15 mouse cellular contexts compared by ENCODE assay signal in the genomic region with DNA sequence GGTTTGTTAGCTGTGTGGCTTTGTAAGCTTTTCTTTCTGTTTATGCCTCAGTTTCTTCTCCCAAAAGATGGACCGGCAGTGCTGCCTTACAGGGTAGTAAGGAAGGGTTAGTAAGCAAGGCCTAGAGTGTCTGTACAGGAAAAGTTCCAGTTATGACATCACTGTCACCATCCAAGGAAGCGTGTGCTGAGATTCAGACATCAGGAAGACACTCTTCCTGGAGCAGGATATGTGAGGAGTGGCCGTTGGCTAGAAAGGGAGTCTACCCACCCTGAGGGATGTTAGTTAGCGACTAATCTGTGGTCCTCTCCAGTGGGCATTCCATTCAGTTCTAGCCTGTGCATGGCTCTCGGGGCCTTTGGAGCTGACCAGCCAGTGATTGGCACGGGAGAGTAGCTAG. TPM values are rescaled to one million over a fixed set of nuclear protein-coding genes. Genes with fewer than 3 reads are reported as not detected.
DNase-seq lines count a peak whose midpoint lies in the region; ATAC-seq and TF ChIP-seq lines count a peak whose summit lies in the region.
"Had no signal": no experiment of that assay in that cellular context is flagged by ENCODE, and none has a peak within 500 bp of the region (broad histone marks: within the 10 kb centered on the region; RNA-seq: fewer than 3 reads in every experiment).

No protein-coding gene starts in this region.

- peak; percentile 18 for DNase-seq in heart, postnatal 0 days (ENCODE audit: low spot score)
- DNase-seq in heart, adult 18-20 months = no peak
- DNase-seq in midbrain, embryonic 11.5 days (ENCODE audit: low spot score, missing footprints) = peak; percentile 70
- DNase-seq in kidney, postnatal 10 days = peak; percentile 14
- DNase-seq in stomach, postnatal 0 days (ENCODE audit: low spot score) = no peak
- no peak for DNase-seq in urinary bladder, postnatal 10 days (ENCODE audit: low spot score)
- DNase-seq: cerebellum, postnatal 25 days; layer of hippocampus, postnatal 36 days; right cerebral cortex, postnatal 25 days had no signal

- H3K9ac ChIP-seq in heart, postnatal 0 days (replicated peaks; ENCODE audit: low read depth, low read length) = no peak overlapping the region
- no peak overlapping the region for H3K9ac ChIP-seq in midbrain, embryonic 11.5 days (ENCODE audit: low read length)
- H3K9ac ChIP-seq in midbrain, embryonic 13.5 days (replicated peaks) = no peak overlapping the region
- no peak overlapping the region for H3K9ac ChIP-seq in stomach, postnatal 0 days (ENCODE audit: low read length)
- H3K9ac ChIP-seq: stomach, embryonic 15.5 days had no signal

- no peaks in the 10 kb centered on the region for H3K9me3 ChIP-seq in heart, postnatal 0 days (replicated peaks; ENCODE audit: control insufficient read depth, low read length)
- no peaks in the 10 kb centered on the region for H3K9me3 ChIP-seq in midbrain, embryonic 11.5 days (ENCODE audit: control insufficient read depth, low read length)
- H3K9me3 ChIP-seq in midbrain, embryonic 13.5 days = no peaks in the 10 kb centered on the region
- no peaks in the 10 kb centered on the region for H3K9me3 ChIP-seq in stomach, postnatal 0 days (ENCODE audit: control insufficient read depth, low read length)
- H3K9me3 ChIP-seq: stomach, embryonic 15.5 days had no signal

- H3K4me2 ChIP-seq in heart, postnatal 0 days (ENCODE audit: low read depth, low read length) = no peak overlapping the region
- no peak overlapping the region for H3K4me2 ChIP-seq in midbrain, embryonic 11.5 days
- H3K4me2 ChIP-seq in midbrain, embryonic 13.5 days (replicated peaks) = no peak overlapping the region
- no peak overlapping the region for H3K4me2 ChIP-seq in stomach, postnatal 0 days (replicated peaks; ENCODE audit: low read depth)
- H3K4me2 ChIP-seq: stomach, embryonic 15.5 days had no signal

- H3K36me3 ChIP-seq in heart, postnatal 0 days (replicated peaks; ENCODE audit: control insufficient read depth, insufficient read depth, low read length) = peaks cover 95% of the 10 kb centered on the region
- H3K36me3 ChIP-seq in midbrain, embryonic 11.5 days (ENCODE audit: control insufficient read depth, insufficient read depth, low read length) = peaks cover 11% of the 10 kb centered on the region
- peaks cover 55% of the 10 kb centered on the region for H3K36me3 ChIP-seq in midbrain, embryonic 13.5 days
- peaks cover 12% of the 10 kb centered on the region for H3K36me3 ChIP-seq in stomach, postnatal 0 days (ENCODE audit: control insufficient read depth, insufficient read depth, low read length)

- WGBS in heart, postnatal 0 days = 73% methylated on average over 6 of the region's 6 CpGs
- 90% methylated on average over 6 of the region's 6 CpGs for WGBS in midbrain, embryonic 11.5 days
- WGBS in midbrain, embryonic 13.5 days = 92% methylated on average over 6 of the region's 6 CpGs
- WGBS in stomach, postnatal 0 days = 85% methylated on average over 6 of the region's 6 CpGs

- TF ChIP-seq EP300 in heart, postnatal 0 days (IDR thresholded peaks at IDR 0.05; ENCODE audit: low read depth) = no peak
- TF ChIP-seq EP300 in stomach, postnatal 0 days (optimal IDR thresholded peaks at IDR 0.05) = no peak

- no peaks in the 10 kb centered on the region for H3K4me1 ChIP-seq in heart, postnatal 0 days (ENCODE audit: control insufficient read depth, insufficient read depth)
- no peaks in the 10 kb centered on the region for H3K4me1 ChIP-seq in midbrain, embryonic 11.5 days (ENCODE audit: control insufficient read depth, insufficient read depth, low read length)
- H3K4me1 ChIP-seq in midbrain, embryonic 13.5 days (replicated peaks) = no peaks in the 10 kb centered on the region
- no peaks in the 10 kb centered on the region for H3K4me1 ChIP-seq in stomach, postnatal 0 days (replicated peaks; ENCODE audit: control insufficient read depth, insufficient read depth)
- H3K4me1 ChIP-seq: stomach, embryonic 15.5 days had no signal

- H3K27me3 ChIP-seq in heart, postnatal 0 days (ENCODE audit: control insufficient read depth, insufficient read depth, low read length) = no peaks in the 10 kb centered on the region
- no peaks in the 10 kb centered on the region for H3K27me3 ChIP-seq in midbrain, embryonic 11.5 days (ENCODE audit: control insufficient read depth, insufficient read depth, low read length)
- no peaks in the 10 kb centered on the region for H3K27me3 ChIP-seq in midbrain, embryonic 13.5 days
- H3K27me3 ChIP-seq in stomach, postnatal 0 days (ENCODE audit: control insufficient read depth, insufficient read depth, low read length) = no peaks in the 10 kb centered on the region
- H3K27me3 ChIP-seq: stomach, embryonic 15.5 days had no signal

- no peak for TF ChIP-seq CTCF in heart, postnatal 0 days (IDR thresholded peaks at IDR 0.05; ENCODE audit: low read depth)
- no peak for TF ChIP-seq CTCF in stomach, postnatal 0 days (IDR thresholded peaks at IDR 0.05; ENCODE audit: low read depth)

- peak overlapping the region; percentile 78 for H3K27ac ChIP-seq in heart, postnatal 0 days (ENCODE audit: low read depth)
- no peak overlapping the region for H3K27ac ChIP-seq in midbrain, embryonic 11.5 days (ENCODE audit: low read depth, low read length)
- H3K27ac ChIP-seq in midbrain, embryonic 13.5 days = no peak overlapping the region
- 0 out of 2 replicates have a peak overlapping the region, but pooled peaks have one; percentile 13 for H3K27ac ChIP-seq in stomach, postnatal 0 days (replicated peaks)
- H3K27ac ChIP-seq: stomach, embryonic 15.5 days had no signal

- ATAC-seq in heart, postnatal 0 days (ENCODE audit: insufficient read depth, low read depth) = 0 out of 2 replicates have a peak, but pooled peaks have one; percentile 46
- ATAC-seq in midbrain, embryonic 11.5 days (ENCODE audit: low FRiP score) = no peak
- no peak for ATAC-seq in midbrain, embryonic 13.5 days
- no peak for ATAC-seq in stomach, postnatal 0 days (ENCODE audit: low FRiP score, low TSS enrichment)
- ATAC-seq in erythroblast, adult 5-6 weeks (replicated peaks; ENCODE audit: low FRiP score, poor library complexity, severe bottlenecking) = no peak

- H3K4me3 ChIP-seq in heart, postnatal 0 days (ENCODE audit: low read depth, low read length) = no peak overlapping the region
- no peak overlapping the region for H3K4me3 ChIP-seq in midbrain, embryonic 11.5 days (ENCODE audit: low read depth, low read length)
- H3K4me3 ChIP-seq in midbrain, embryonic 13.5 days (replicated peaks) = no peak overlapping the region
- no peak overlapping the region for H3K4me3 ChIP-seq in stomach, postnatal 0 days (ENCODE audit: low read depth, low read length)
- H3K4me3 ChIP-seq: stomach, embryonic 15.5 days had no signal

RNA-seq across cellular contexts. Expression of gene Iqgap3, which starts 20.4 kb away (rescaled TPM):
- 35.3 and 68.3 TPM in 2 replicates for total RNA-seq in heart, postnatal 0 days (2014; rRNA removed; ENCODE audit: low replicate concordance)
- 5.4 and 6.8 TPM in 2 replicates for polyA plus RNA-seq in heart, postnatal 0 days (2015; fragmentation: Nextera tagmentation; extraction: Ambion mirVana)
- total RNA-seq in heart, adult 18-20 months (2021) = under 1 TPM; 0.39 to 0.69 TPM
- polyA plus RNA-seq in midbrain, embryonic 11.5 days (2014; fragmentation: Nextera tagmentation; extraction: Ambion mirVana) = 15.0 and 16.5 TPM in 2 replicates
- polyA plus RNA-seq in midbrain, embryonic 13.5 days (2015; fragmentation: Nextera tagmentation; extraction: Ambion mirVana) = 6.2 and 6.6 TPM in 2 replicates
- 3.8 and 4.5 TPM in 2 replicates for polyA plus RNA-seq in stomach, postnatal 0 days (2015; fragmentation: Nextera tagmentation; extraction: Ambion mirVana)
- 6.5 and 6.7 TPM in 2 replicates for total RNA-seq in erythroblast, adult 5-6 weeks (2015; ENCODE audit: low replicate concordance)
- total RNA-seq in erythroblast, adult 5-6 weeks (2017; ENCODE audit: low replicate concordance) = 6.8 and 25.6 TPM in 2 replicates
- total RNA-seq: monocyte, adult 5-6 weeks; neutrophil, adult 5-6 weeks had no signal

RNA-seq across cellular contexts. Expression of gene Ttc24, which starts 24.1 kb away (rescaled TPM):
- total RNA-seq in heart, postnatal 0 days (2014; rRNA removed; ENCODE audit: low replicate concordance) = not detected in 2 replicates
- not detected in 2 replicates for polyA plus RNA-seq in heart, postnatal 0 days (2015; fragmentation: Nextera tagmentation; extraction: Ambion mirVana)
- total RNA-seq in heart, adult 18-20 months (2021) = not detected
- polyA plus RNA-seq in midbrain, embryonic 11.5 days (2014; fragmentation: Nextera tagmentation; extraction: Ambion mirVana) = not detected in 2 replicates
- polyA plus RNA-seq in midbrain, embryonic 13.5 days (2015; fragmentation: Nextera tagmentation; extraction: Ambion mirVana) = not detected in 2 replicates
- not detected in 2 replicates for polyA plus RNA-seq in stomach, postnatal 0 days (2015; fragmentation: Nextera tagmentation; extraction: Ambion mirVana)
- not detected in 2 replicates for total RNA-seq in erythroblast, adult 5-6 weeks (2015; ENCODE audit: low replicate concordance)
- not detected in 2 replicates for total RNA-seq in erythroblast, adult 5-6 weeks (2017; ENCODE audit: low replicate concordance)
- total RNA-seq: layer of hippocampus, postnatal 36 days; monocyte, adult 5-6 weeks; neutrophil, adult 5-6 weeks had no signal
- polyA plus RNA-seq: intestine, embryonic 14.5 days; stomach, embryonic 15.5 days had no signal

RNA-seq across cellular contexts. Expression of gene Mef2d, which starts 40.0 kb away (rescaled TPM):
- total RNA-seq in heart, postnatal 0 days (2014; rRNA removed; ENCODE audit: low replicate concordance) = 70.8 and 75.8 TPM in 2 replicates
- polyA plus RNA-seq in heart, postnatal 0 days (2015; fragmentation: Nextera tagmentation; extraction: Ambion mirVana) = 30.0 and 30.8 TPM in 2 replicates
- 100 to 1,000 TPM; 120 TPM for total RNA-seq in heart, adult 18-20 months (2021)
- polyA plus RNA-seq in midbrain, embryonic 11.5 days (2014; fragmentation: Nextera tagmentation; extraction: Ambion mirVana) = 9.0 and 10.9 TPM in 2 replicates
- polyA plus RNA-seq in midbrain, embryonic 13.5 days (2015; fragmentation: Nextera tagmentation; extraction: Ambion mirVana) = 15.1 and 16.9 TPM in 2 replicates
- polyA plus RNA-seq in stomach, postnatal 0 days (2015; fragmentation: Nextera tagmentation; extraction: Ambion mirVana) = 10.6 and 13.0 TPM in 2 replicates
- 38.2 and 38.7 TPM in 2 replicates for total RNA-seq in erythroblast, adult 5-6 weeks (2015; ENCODE audit: low replicate concordance)
- 11.3 and 19.8 TPM in 2 replicates for total RNA-seq in erythroblast, adult 5-6 weeks (2017; ENCODE audit: low replicate concordance)

RNA-seq across cellular contexts. Expression of gene Naxe, which starts 43.9 kb away (rescaled TPM):
- total RNA-seq in heart, postnatal 0 days (2014; rRNA removed; ENCODE audit: low replicate concordance) = 119 and 133 TPM in 2 replicates
- 151 and 159 TPM in 2 replicates for polyA plus RNA-seq in heart, postnatal 0 days (2015; fragmentation: Nextera tagmentation; extraction: Ambion mirVana)
- total RNA-seq in heart, adult 18-20 months (2021) = 10 to 100 TPM; 90.7 to 95.9 TPM
- polyA plus RNA-seq in midbrain, embryonic 11.5 days (2014; fragmentation: Nextera tagmentation; extraction: Ambion mirVana) = 126 and 128 TPM in 2 replicates
- polyA plus RNA-seq in midbrain, embryonic 13.5 days (2015; fragmentation: Nextera tagmentation; extraction: Ambion mirVana) = 154 and 157 TPM in 2 replicates
- 134 and 142 TPM in 2 replicates for polyA plus RNA-seq in stomach, postnatal 0 days (2015; fragmentation: Nextera tagmentation; extraction: Ambion mirVana)
- 8.8 and 14.2 TPM in 2 replicates for total RNA-seq in erythroblast, adult 5-6 weeks (2015; ENCODE audit: low replicate concordance)
- total RNA-seq in erythroblast, adult 5-6 weeks (2017; ENCODE audit: low replicate concordance) = 5.0 and 6.0 TPM in 2 replicates

RNA-seq across cellular contexts. Expression of gene Gpatch4, which starts 59.3 kb away (rescaled TPM):
- total RNA-seq in heart, postnatal 0 days (2014; rRNA removed; ENCODE audit: low replicate concordance) = 1.2 and 3.4 TPM in 2 replicates
- polyA plus RNA-seq in heart, postnatal 0 days (2015; fragmentation: Nextera tagmentation; extraction: Ambion mirVana) = 10.9 and 11.6 TPM in 2 replicates
- 10 to 100 TPM; 10.9 to 12.3 TPM for total RNA-seq in heart, adult 18-20 months (2021)
- polyA plus RNA-seq in midbrain, embryonic 11.5 days (2014; fragmentation: Nextera tagmentation; extraction: Ambion mirVana) = 31.8 and 32.9 TPM in 2 replicates
- 28.1 and 28.3 TPM in 2 replicates for polyA plus RNA-seq in midbrain, embryonic 13.5 days (2015; fragmentation: Nextera tagmentation; extraction: Ambion mirVana)
- 17.4 and 19.2 TPM in 2 replicates for polyA plus RNA-seq in stomach, postnatal 0 days (2015; fragmentation: Nextera tagmentation; extraction: Ambion mirVana)
- total RNA-seq in erythroblast, adult 5-6 weeks (2015; ENCODE audit: low replicate concordance) = 2.9 and 4.6 TPM in 2 replicates
- total RNA-seq in erythroblast, adult 5-6 weeks (2017; ENCODE audit: low replicate concordance) = 4.7 and 7.2 TPM in 2 replicates

Comparison
In these comparisons a context has a peak if more than half of its experiments do, and no peak if none do; other contexts are left out.
1. DNase-seq: peak in heart, postnatal 0 days (single experiment), midbrain, embryonic 11.5 days (single experiment) and kidney, postnatal 10 days (single experiment); none in heart, adult 18-20 months (0 of 2), stomach, postnatal 0 days (single experiment) and urinary bladder, postnatal 10 days (single experiment).
2. H3K27ac ChIP-seq: peak in heart, postnatal 0 days (single experiment) and stomach, postnatal 0 days (single experiment); none in midbrain, embryonic 11.5 days (single experiment) and midbrain, embryonic 13.5 days (single experiment).